Mouse (Mus musculus) heart, adult 2 months (tissue): ENCODE data around the gene Gm15319.
"Not testable (repeated sequence)": the region's sequence is repeated elsewhere in the genome, so short reads cannot be mapped to it uniquely, and the experiment has no call there.

Experiments
- CTCF ChIP-seq: fragments of 200-600 bp; IDR thresholded peaks from 2 replicates; pipeline ENCODE4 v1.8.1; 2022; ENCODE audit warnings: antibody characterized with exemption, mild to moderate bottlenecking, moderate library complexity
- EP300 ChIP-seq: fragments of 200-500 bp; IDR thresholded peaks from 2 replicates; pipeline ENCODE4 v1.6.1; 2011; ENCODE audit warnings: low read depth, low read length, control low read depth; ENCODE audit not compliant: insufficient read depth
- POLR2A ChIP-seq: fragments of 200-500 bp; IDR thresholded peaks from 2 replicates; pipeline ENCODE4 v1.6.1; 2011; ENCODE audit warnings: mild to moderate bottlenecking, low read depth, low read length, control low read depth; ENCODE audit not compliant: insufficient read depth

- not testable (repeated sequence) for TF ChIP-seq POLR2A, CTCF, EP300
Measured at GRCm38 (mm10) chr8:20363110-20363509, at the start of gene Gm15319.
